Mouse (Mus musculus) E14TG2a.4 (cell line): ENCODE measurements around the gene Bard1.
A peak's percentile ranks its signal among the peaks of the same experiment; 100 is the strongest.

Experiments
- H3K27me3 ChIP-seq: 2 replicates; pipeline ENCODE4 v1.6.1; 2014; ENCODE audit warnings: low read length, control low read depth; ENCODE audit not compliant: insufficient read depth
- H3K36me3 ChIP-seq: 2 replicates; pipeline ENCODE4 v1.6.1; 2014; ENCODE audit warnings: low read length, control low read depth; ENCODE audit not compliant: insufficient read depth
- H3K4me1 ChIP-seq: replicated peaks from 2 replicates; pipeline ENCODE4 v1.6.1; 2014; ENCODE audit warnings: low read depth, low read length, control low read depth
- H3K4me3 ChIP-seq: replicated peaks from 2 replicates; pipeline ENCODE4 v1.5.1; 2014; ENCODE audit warnings: mild to moderate bottlenecking, low read length
- H3K9me3 ChIP-seq: 2 replicates; pipeline ENCODE4 v1.6.1; 2014; ENCODE audit warnings: low read length, control low read depth
- CTCF ChIP-seq: conservative IDR thresholded peaks from 2 replicates; pipeline ENCODE4 v1.5.1; 2014; ENCODE audit warnings: low read length
- NANOG ChIP-seq: IDR thresholded peaks from 2 replicates; pipeline ENCODE4 v1.6.1; 2014; ENCODE audit warnings: borderline replicate concordance, low read length, mixed read lengths
- POU5F1 ChIP-seq: IDR thresholded peaks from 2 replicates; pipeline ENCODE4 v1.6.1; 2014; ENCODE audit warnings: low read length, borderline replicate concordance

The Bard1 gene

DNA sequence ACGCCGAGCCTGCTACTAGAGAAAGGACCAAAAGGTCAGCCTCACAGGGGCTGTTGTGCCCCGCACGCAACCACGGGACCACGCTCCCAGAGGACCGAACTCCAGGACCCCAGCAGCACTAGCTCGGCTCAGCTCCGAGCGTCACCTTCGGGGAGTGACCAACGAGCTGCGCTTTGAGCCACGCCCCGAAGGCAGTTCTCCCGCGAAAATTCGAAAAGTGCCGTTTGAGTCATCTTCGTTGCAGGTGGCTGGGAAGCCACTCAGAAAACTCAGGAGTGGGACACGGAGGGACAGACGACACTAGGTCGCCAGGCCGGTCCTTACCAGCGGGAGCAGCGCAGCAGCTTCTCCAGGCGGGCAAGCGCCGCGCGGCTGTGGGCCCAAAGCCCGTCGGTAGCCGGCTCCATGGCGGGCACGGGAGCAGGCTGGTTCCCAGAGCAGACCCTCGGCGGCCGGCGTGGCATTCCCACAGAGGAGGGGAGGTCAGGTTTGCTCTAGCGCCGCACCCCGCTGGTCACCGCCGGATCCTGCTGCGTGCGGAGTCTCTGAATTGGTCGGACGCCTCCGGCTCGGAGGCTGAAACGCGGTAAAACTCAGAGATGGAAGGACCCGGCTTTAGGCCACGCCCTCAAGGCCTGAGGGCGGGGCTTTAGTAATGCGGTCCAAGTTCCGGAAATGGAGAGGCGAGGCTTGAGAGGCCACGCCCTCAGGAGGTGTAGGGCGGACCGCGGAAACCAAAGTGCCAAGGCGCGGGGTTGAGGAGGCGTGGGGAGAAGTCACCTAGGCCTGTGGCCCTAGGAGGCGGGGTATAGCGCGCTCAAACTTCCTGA, at the start of gene Bard1:
Gene Bard1 (minus strand): TSS at position 803 of the 830 bp plus-strand sequence.
- no peaks in the 10 kb centered on the region for H3K27me3 ChIP-seq
- no peak for TF ChIP-seq CTCF
- TF ChIP-seq NANOG: no peak
- TF ChIP-seq POU5F1: no peak
- H3K4me1 ChIP-seq: peaks cover 47% of the 10 kb centered on the region
- H3K9me3 ChIP-seq: peaks cover 5% of the 10 kb centered on the region; the same call in 1 of the 2 replicates
- H3K36me3 ChIP-seq: peaks cover 26% of the 10 kb centered on the region
- H3K4me3 ChIP-seq: peak within 1 kb of the TSS; percentile 97

GRCm38 (mm10) chr1:71127171-71127570, 24.2 kb upstream of the Bard1 start:
- TF ChIP-seq NANOG (no peak), POU5F1 (no peak), CTCF (no peak)
- Histone ChIP-seq H3K27me3 (no peaks in the 10 kb centered on the region), H3K36me3 (no peaks in the 10 kb centered on the region), H3K9me3 (no peaks in the 10 kb centered on the region), H3K4me3 (no peak overlapping the region), H3K4me1 (no peaks in the 10 kb centered on the region)

DNA sequence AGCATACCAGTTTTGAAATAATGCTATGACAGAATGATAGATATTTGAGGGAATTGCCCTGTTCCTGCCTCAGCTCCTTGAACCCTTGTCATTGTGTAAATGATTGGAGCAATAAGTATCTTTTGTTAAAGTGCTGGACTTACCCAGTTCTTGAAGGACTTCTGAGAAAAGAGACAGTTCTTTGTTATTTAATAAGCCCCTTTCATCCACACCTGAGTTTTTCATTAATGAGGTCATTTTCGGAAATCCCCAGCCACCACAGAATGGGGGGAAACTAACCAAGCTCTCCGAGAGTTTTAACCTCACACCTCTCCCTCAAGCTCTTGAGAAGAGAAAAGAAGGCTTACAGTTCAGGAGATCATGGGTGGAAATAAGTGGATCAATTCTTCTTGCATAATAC, 15.6 kb upstream of the Bard1 start:
- Histone ChIP-seq H3K36me3 (no peaks in the 10 kb centered on the region), H3K4me3 (no peak overlapping the region), H3K27me3 (no peaks in the 10 kb centered on the region), H3K9me3 (no peaks in the 10 kb centered on the region), H3K4me1 (peaks cover 10% of the 10 kb centered on the region)
- TF ChIP-seq CTCF: no peak
- peak; percentile 50; the same call in 1 of the 2 replicates for TF ChIP-seq NANOG

- no peak for TF ChIP-seq POU5F1
- TF ChIP-seq CTCF: no peak
- no peak for TF ChIP-seq NANOG
- H3K9me3 ChIP-seq: no peaks in the 10 kb centered on the region
- no peak overlapping the region for H3K4me3 ChIP-seq
- H3K36me3 ChIP-seq: no peaks in the 10 kb centered on the region
- no peaks in the 10 kb centered on the region for H3K27me3 ChIP-seq
- peaks cover 10% of the 10 kb centered on the region for H3K4me1 ChIP-seq
These were observed 14.3 kb upstream of the Bard1 start for GRCm38 (mm10) chr1:71117253-71117652.

DNA sequence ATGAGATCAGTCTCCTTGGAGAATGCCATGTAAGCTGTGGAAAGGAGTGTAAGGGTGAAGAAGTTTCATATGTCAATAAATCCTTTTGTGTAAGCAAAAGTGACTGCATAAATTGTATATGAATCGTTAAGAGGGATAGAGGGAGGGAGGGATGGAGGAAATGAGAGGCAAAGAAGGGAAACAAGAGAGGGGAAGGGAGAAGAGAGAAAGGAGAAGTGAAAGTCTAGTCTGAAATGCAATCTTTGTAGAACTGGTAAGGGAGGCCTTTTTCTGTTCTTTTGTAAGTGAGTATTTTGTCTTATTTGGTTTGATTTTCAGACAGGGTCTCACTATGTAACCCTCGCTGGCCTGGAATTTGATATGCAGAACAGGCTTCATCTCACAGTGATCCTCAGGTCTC, 12.8 kb upstream of the Bard1 start:
- Histone ChIP-seq H3K36me3 (no peaks in the 10 kb centered on the region), H3K9me3 (no peaks in the 10 kb centered on the region), H3K4me1 (peaks cover 10% of the 10 kb centered on the region), H3K27me3 (no peaks in the 10 kb centered on the region), H3K4me3 (no peak overlapping the region)
- no peak for TF ChIP-seq CTCF
- TF ChIP-seq NANOG: no peak
- TF ChIP-seq POU5F1: no peak

DNA sequence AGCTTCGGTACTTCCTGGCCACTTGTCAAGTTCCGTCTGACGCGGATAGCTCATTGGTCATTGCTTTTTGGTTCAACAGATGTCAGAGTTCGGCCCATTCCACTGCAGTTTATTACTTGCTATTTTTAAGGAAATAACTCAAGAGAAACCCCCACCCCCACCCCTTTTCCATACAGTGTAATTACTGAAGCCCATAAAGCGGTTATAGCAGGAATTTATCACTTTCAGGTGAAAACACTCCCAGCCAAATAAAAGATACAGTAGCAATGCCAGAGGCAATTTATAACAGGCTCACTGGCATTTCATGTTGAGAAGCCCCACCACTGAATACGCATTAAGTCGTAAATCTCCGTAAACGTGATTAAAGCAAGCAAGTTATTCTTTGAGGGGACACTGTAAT, 6.9 kb upstream of the Bard1 start:
- H3K9me3 ChIP-seq: peaks cover 2% of the 10 kb centered on the region; the same call in 1 of the 2 replicates

DNA sequence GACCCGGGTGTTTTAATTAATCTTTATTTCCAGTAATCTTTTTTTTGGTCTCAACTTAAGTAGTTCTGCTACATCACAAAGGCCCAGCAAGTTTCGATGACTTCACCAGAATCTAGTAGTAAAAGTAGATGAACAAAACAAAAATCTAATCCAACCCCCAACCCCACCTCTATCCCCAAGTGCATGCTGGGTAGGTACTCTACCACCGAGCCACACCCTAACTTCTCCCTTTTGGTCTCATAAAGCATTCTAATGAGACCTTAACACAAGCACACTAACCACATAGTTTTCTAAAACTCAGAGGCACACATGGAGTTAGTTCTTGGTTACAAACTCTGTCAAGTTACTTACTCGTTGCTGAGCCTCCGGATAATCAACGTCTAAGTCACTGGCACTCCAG, 3.2 kb upstream of the Bard1 start:
- no peak overlapping the region for H3K4me3 ChIP-seq
- H3K27me3 ChIP-seq: no peaks in the 10 kb centered on the region
- H3K36me3 ChIP-seq: 0 out of 2 replicates have a peak, but pooled peaks cover 1% of the 10 kb centered on the region
- no peak for TF ChIP-seq CTCF
- no peak for TF ChIP-seq POU5F1
- no peak for TF ChIP-seq NANOG
- H3K4me1 ChIP-seq: peaks cover 14% of the 10 kb centered on the region
- H3K9me3 ChIP-seq: peaks cover 5% of the 10 kb centered on the region; the same call in 1 of the 2 replicates

More for the DNA sequence above, 6.9 kb upstream of the Bard1 start:
- Histone ChIP-seq H3K4me3 (no peak overlapping the region), H3K36me3 (no peaks in the 10 kb centered on the region), H3K27me3 (no peaks in the 10 kb centered on the region), H3K4me1 (no peaks in the 10 kb centered on the region; the same call in 1 of the 2 replicates)
- TF ChIP-seq NANOG: no peak

- Histone ChIP-seq H3K4me3 (no peak overlapping the region), H3K36me3 (0 out of 2 replicates have a peak, but pooled peaks cover 5% of the 10 kb centered on the region), H3K27me3 (no peaks in the 10 kb centered on the region), H3K4me1 (peaks cover 18% of the 10 kb centered on the region), H3K9me3 (peaks cover 5% of the 10 kb centered on the region; the same call in 1 of the 2 replicates)
- TF ChIP-seq POU5F1 (no peak), NANOG (no peak)
These were observed 2.8 kb upstream of the Bard1 start for GRCm38 (mm10) chr1:71105724-71106123.
